Mouse (Mus musculus) E14TG2a.4 (cell line): ENCODE measurements around the gene Cfap298.

Source experiments
- H3K27me3 ChIP-seq: 2 replicates; pipeline ENCODE4 v1.6.1; 2014; ENCODE audit warnings: low read length, control low read depth; ENCODE audit not compliant: insufficient read depth
- H3K36me3 ChIP-seq: 2 replicates; pipeline ENCODE4 v1.6.1; 2014; ENCODE audit warnings: low read length, control low read depth; ENCODE audit not compliant: insufficient read depth
- H3K4me1 ChIP-seq: replicated peaks from 2 replicates; pipeline ENCODE4 v1.6.1; 2014; ENCODE audit warnings: low read depth, low read length, control low read depth
- H3K4me3 ChIP-seq: replicated peaks from 2 replicates; pipeline ENCODE4 v1.5.1; 2014; ENCODE audit warnings: mild to moderate bottlenecking, low read length
- H3K9me3 ChIP-seq: 2 replicates; pipeline ENCODE4 v1.6.1; 2014; ENCODE audit warnings: low read length, control low read depth
- CTCF ChIP-seq: conservative IDR thresholded peaks from 2 replicates; pipeline ENCODE4 v1.5.1; 2014; ENCODE audit warnings: low read length
- NANOG ChIP-seq: IDR thresholded peaks from 2 replicates; pipeline ENCODE4 v1.6.1; 2014; ENCODE audit warnings: borderline replicate concordance, low read length, mixed read lengths
- POU5F1 ChIP-seq: IDR thresholded peaks from 2 replicates; pipeline ENCODE4 v1.6.1; 2014; ENCODE audit warnings: low read length, borderline replicate concordance

The Cfap298 gene

GRCm38 (mm10) chr16:90953770-90954169 is 18.9 kb upstream of the Cfap298 start:
- Histone ChIP-seq H3K4me3 (no peak overlapping the region), H3K9me3 (no peaks in the 10 kb centered on the region), H3K36me3 (peaks cover 5% of the 10 kb centered on the region; the same call in 1 of the 2 replicates), H3K27me3 (no peaks in the 10 kb centered on the region), H3K4me1 (0 out of 2 replicates have a peak, but pooled peaks cover 8% of the 10 kb centered on the region)
- TF ChIP-seq CTCF (peak; percentile 15; the same call in 1 of the 2 replicates), POU5F1 (no peak)

DNA sequence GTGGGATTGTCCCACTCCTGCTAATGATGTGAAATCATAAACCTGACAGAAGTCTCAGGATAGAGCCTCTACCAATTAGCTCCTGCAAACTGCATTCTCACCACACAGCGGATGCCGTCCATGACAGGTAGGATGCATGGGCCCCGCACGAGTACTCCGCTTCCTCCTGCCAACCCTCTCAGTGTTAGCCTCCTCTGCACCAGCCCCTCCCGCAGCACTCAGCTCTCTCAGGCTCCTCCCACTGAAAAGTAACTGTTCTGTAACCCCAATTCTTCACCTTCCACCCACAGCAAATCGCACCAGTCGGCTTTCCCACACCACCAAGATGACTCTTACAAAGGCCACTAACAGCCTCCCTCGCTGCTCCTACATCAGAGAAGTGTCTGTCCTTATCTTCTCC is 18.2 kb upstream of the Cfap298 start:
- H3K9me3 ChIP-seq = no peaks in the 10 kb centered on the region
- TF ChIP-seq CTCF (no peak), NANOG (no peak), POU5F1 (no peak)
- 0 out of 2 replicates have a peak, but pooled peaks cover 8% of the 10 kb centered on the region for H3K4me1 ChIP-seq
- H3K36me3 ChIP-seq = peaks cover 5% of the 10 kb centered on the region; the same call in 1 of the 2 replicates
- H3K4me3 ChIP-seq = no peak overlapping the region
- no peaks in the 10 kb centered on the region for H3K27me3 ChIP-seq

DNA sequence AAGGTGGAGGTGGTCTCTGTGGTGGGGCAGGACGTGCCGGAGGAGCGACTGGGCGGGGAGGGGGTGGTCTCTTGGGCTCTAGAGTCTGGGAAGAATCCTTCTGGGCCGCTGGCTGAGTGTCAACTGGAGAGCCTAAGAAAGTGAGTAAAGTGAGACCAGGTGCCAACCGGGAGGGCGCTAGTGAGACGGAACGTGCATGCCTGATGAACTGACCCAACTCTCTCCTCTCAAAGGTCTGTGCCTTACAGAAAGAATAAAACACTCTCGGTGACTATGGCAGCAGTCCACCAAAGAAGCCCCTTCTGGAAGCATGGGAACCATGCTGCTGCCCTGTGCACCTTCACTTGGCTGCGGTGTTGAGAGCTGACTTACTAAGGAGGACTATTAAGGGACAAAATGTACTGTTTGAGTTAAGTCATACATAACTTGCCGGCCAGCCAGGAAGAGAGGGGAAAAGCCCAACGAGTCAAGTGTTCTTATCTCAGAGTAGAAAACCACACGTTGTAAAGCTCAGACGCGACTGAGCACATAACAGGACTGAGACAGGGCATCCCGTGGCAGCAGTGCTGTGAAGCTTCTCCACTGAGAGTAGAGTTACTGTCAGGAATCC is 15.5 kb upstream of the Cfap298 start:
- TF ChIP-seq NANOG = no peak
- TF ChIP-seq POU5F1 = no peak
- no peaks in the 10 kb centered on the region for H3K27me3 ChIP-seq
- no peak overlapping the region for H3K4me3 ChIP-seq
- 0 out of 2 replicates have a peak, but pooled peaks cover 8% of the 10 kb centered on the region for H3K4me1 ChIP-seq
- no peaks in the 10 kb centered on the region for H3K9me3 ChIP-seq
- H3K36me3 ChIP-seq = peaks cover 5% of the 10 kb centered on the region; the same call in 1 of the 2 replicates

DNA sequence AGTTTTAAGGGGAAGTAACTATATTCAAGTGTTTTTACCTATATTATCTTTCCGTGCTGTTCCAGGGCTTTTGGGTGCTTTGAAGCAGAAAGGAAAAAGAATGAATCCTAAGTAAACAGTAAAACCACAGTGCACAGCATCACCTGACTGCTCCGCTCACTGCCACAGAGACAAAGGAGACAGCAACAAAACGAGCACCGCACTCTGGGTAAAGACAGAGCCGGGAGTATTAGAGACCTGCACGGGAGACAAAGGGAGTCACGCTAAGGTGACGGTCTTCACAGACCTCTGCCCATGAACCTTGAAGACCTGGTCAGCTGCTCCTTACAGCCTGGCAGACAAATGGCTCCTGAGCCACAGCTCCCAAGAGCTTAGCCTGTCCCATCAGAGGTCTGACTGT is 12.1 kb upstream of the Cfap298 start:
- Histone ChIP-seq H3K4me1 (no peaks in the 10 kb centered on the region), H3K9me3 (no peaks in the 10 kb centered on the region), H3K4me3 (no peak overlapping the region), H3K27me3 (no peaks in the 10 kb centered on the region), H3K36me3 (peaks cover 14% of the 10 kb centered on the region)
- TF ChIP-seq POU5F1 (no peak), NANOG (no peak), CTCF (no peak)

DNA sequence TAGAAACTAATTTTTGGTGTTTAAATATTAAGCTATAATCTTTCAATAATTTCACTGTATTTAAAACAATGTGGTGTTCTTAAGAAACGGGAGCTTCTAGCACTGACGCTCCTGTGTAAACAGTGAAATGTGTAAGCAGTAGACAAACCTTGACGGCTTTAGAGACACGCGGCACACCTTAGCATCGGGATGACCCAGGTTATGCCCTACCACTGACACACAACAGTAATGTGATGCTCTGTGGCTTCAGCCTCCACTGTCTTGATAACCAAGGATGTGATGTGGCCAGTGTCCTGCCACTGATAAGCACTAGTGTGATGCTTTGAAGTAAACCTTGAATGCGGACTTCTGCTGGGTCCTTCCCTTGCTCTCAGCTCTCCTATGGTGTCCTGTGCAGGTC is 6.3 kb upstream of the Cfap298 start:
- Histone ChIP-seq H3K4me3 (no peak overlapping the region), H3K4me1 (no peaks in the 10 kb centered on the region), H3K9me3 (no peaks in the 10 kb centered on the region), H3K27me3 (no peaks in the 10 kb centered on the region), H3K36me3 (peaks cover 17% of the 10 kb centered on the region)
- no peak for TF ChIP-seq POU5F1
- no peak for TF ChIP-seq NANOG
- no peak for TF ChIP-seq CTCF

GRCm38 (mm10) chr16:90934193-90934686 is 674 bp downstream of the Cfap298 start:
- peak overlapping the region; percentile 93 for H3K4me3 ChIP-seq
- H3K4me1 ChIP-seq = peaks cover 15% of the 10 kb centered on the region
- peaks cover 35% of the 10 kb centered on the region for H3K36me3 ChIP-seq
- H3K9me3 ChIP-seq = no peaks in the 10 kb centered on the region
- H3K27me3 ChIP-seq = no peaks in the 10 kb centered on the region
- no peak for TF ChIP-seq CTCF
- no peak for TF ChIP-seq NANOG
- no peak for TF ChIP-seq POU5F1

- TF ChIP-seq CTCF (no peak), NANOG (no peak), POU5F1 (no peak)
- Histone ChIP-seq H3K9me3 (no peaks in the 10 kb centered on the region), H3K4me1 (peaks cover 18% of the 10 kb centered on the region), H3K27me3 (no peaks in the 10 kb centered on the region), H3K36me3 (peaks cover 40% of the 10 kb centered on the region), H3K4me3 (peak overlapping the region; percentile 93)
These were observed 1.3 kb downstream of the Cfap298 start for GRCm38 (mm10) chr16:90933534-90934176.

DNA sequence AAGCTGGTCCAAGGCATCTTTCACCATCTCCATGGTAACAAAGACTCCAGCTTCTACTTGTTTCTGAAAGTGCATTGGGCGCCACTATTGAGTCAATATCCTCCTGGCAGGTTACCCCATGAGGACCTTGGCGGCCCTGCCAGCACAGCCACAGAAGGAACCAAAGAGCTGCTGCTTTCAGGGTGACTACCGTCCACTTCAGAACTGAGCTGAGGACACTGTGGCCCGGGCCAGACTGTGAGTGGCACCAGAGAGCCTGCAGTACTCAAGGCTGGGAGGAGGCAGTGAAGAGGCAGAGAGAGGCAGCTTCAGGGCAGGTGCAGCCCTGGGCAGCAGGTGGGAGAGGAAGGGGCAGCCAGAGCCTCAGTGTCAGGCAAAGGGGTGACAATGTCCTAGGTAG is 7.5 kb downstream of the Cfap298 start:
- peaks cover 57% of the 10 kb centered on the region for H3K36me3 ChIP-seq
- TF ChIP-seq NANOG = no peak
- TF ChIP-seq CTCF = no peak
- no peak for TF ChIP-seq POU5F1
- H3K4me1 ChIP-seq = peaks cover 30% of the 10 kb centered on the region

GRCm38 (mm10) chr16:90925461-90925860 is 9.5 kb downstream of the Cfap298 start:
- peaks cover 25% of the 10 kb centered on the region for H3K4me1 ChIP-seq
- no peaks in the 10 kb centered on the region for H3K27me3 ChIP-seq
- H3K36me3 ChIP-seq = peaks cover 47% of the 10 kb centered on the region
- H3K4me3 ChIP-seq = 0 out of 2 replicates have a peak overlapping the region, but pooled peaks have one; percentile 52
- peak; percentile 58 for TF ChIP-seq CTCF
- TF ChIP-seq POU5F1 = no peak
- no peaks in the 10 kb centered on the region for H3K9me3 ChIP-seq

More for the DNA sequence above, 7.5 kb downstream of the Cfap298 start:
- no peaks in the 10 kb centered on the region for H3K27me3 ChIP-seq
- H3K9me3 ChIP-seq = no peaks in the 10 kb centered on the region
- no peak overlapping the region for H3K4me3 ChIP-seq
